Mouse (Mus musculus) heart, embryonic 16.5 days (tissue): Measurements from ENCODE around the gene Rabgef1. TPM values are rescaled to one million over a fixed set of nuclear protein-coding genes. Genes with fewer than 3 reads are reported as not detected.
A peak's percentile ranks its signal among the peaks of the same experiment; 100 is the strongest.
"Not testable (repeated sequence)": the region's sequence is repeated elsewhere in the genome, so short reads cannot be mapped to it uniquely, and the experiment has no call there.

Experiments used
- ATAC-seq: fragments of 200-750 bp; cut with Nextera tagmentation; replicated peaks from 2 replicates; pipeline ENCODE4 v1.8.0; 2017; ENCODE audit warnings: moderate number of reproducible peaks; ENCODE audit not compliant: insufficient read depth, low FRiP score; ENCODE audit errors: extremely low read depth
- H3K27ac ChIP-seq: fragments of 300-500 bp; sonication (generic); 2 replicates; pipeline ENCODE4 v1.5.1; 2014; ENCODE audit warnings: mild to moderate bottlenecking, low read length, control low read depth, moderate library complexity
- H3K27me3 ChIP-seq: fragments of 300-500 bp; sonication (generic); 2 replicates; pipeline ENCODE4 v1.6.1; 2014; ENCODE audit warnings: low read length, mixed read lengths; ENCODE audit not compliant: control insufficient read depth, insufficient read depth
- H3K36me3 ChIP-seq: fragments of 300-500 bp; sonication (generic); 2 replicates; pipeline ENCODE4 v1.6.1; 2014; ENCODE audit not compliant: control insufficient read depth, insufficient read depth
- H3K4me1 ChIP-seq: fragments of 300-500 bp; sonication (generic); 2 replicates; pipeline ENCODE4 v1.6.1; 2014; ENCODE audit warnings: low read length, mixed read lengths; ENCODE audit not compliant: control insufficient read depth, insufficient read depth
- H3K4me2 ChIP-seq: fragments of 300-500 bp; sonication (generic); 2 replicates; pipeline ENCODE4 v1.6.1; 2014; ENCODE audit warnings: low read depth, mild to moderate bottlenecking, control low read depth, low read length
- H3K4me3 ChIP-seq: fragments of 300-500 bp; sonication (generic); 2 replicates; pipeline ENCODE4 v1.5.1; 2014; ENCODE audit warnings: mild to moderate bottlenecking, control low read depth, low read length
- H3K9ac ChIP-seq: fragments of 300-500 bp; sonication (generic); 2 replicates; pipeline ENCODE4 v1.6.1; 2014; ENCODE audit warnings: low read length, control low read depth
- H3K9me3 ChIP-seq: fragments of 300-500 bp; sonication (generic); replicated peaks from 2 replicates; pipeline ENCODE4 v1.6.1; 2016; ENCODE audit warnings: low read length; ENCODE audit not compliant: control insufficient read depth
- WGBS: fragments of 180-500 bp; shearing (Covaris S2); extraction: QIAGEN DNeasy Blood & Tissue Kit; methylation state at CpG from one replicate; pipeline ENCODE4 v1.1.7; 2014; 5-methylcytosine and 5-hydroxymethylcytosine counted together
- polyA plus RNA-seq: library from polyadenylated mRNA; unstranded; fragments of >200 nt; fragmentation: Nextera tagmentation; extraction: Ambion mirVana; gene quantifications from 2 replicates; pipeline ENCODE4 v1.2.1, GENCODE M21; 2015

Gene Rabgef1
- polyA plus RNA-seq, 1 experiment from 2014 or later = 22.0 TPM

DNA sequence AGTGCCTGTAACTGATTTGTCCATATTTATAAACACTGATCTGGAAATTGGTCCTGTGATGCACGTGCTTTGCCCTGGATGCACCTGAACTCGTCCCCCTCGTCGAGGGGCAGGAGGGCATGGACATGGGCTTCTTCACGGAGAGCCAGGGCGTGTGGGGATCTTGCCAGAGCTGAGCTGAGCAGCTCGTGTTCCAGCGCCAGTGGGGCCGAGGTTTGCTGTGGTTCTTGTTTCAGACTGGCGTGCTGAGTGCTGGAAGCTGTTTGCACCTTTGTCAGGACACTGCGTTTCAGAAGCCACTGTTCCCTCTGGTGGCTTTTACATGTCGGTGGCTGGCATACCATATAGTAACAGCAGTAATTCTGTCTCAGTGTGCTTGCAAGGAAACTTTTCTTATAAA is 69.8 kb downstream of the Rabgef1 start:
- Histone ChIP-seq H3K4me3 (no peak overlapping the region), H3K27me3 (no peaks in the 10 kb centered on the region), H3K4me2 (no peak overlapping the region), H3K9ac (no peak overlapping the region), H3K9me3 (no peaks in the 10 kb centered on the region), H3K4me1 (no peaks in the 10 kb centered on the region), H3K27ac (no peak overlapping the region), H3K36me3 (peaks cover 80% of the 10 kb centered on the region)
- 85% methylated on average over 12 of the region's 12 CpGs for WGBS
- no peak for ATAC-seq

DNA sequence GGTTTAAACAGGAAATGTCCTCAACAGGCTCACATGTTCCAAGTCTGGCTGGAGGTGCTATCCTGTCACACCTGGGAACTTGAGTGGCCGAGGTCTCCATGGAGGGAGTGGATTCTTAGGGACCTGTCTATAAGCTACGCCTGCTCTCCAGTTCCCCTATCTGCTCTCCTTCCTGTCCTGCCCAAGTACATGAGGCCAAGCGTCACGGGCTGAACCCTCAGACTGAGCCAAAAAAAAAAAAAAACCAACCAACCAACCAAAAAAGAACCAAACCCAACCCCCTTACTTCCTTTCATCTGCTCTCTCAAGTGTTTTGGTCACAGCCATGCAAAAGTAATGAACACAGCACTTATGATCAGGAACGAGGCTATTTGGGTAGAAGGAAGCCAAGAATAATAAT is 76.2 kb downstream of the Rabgef1 start:
- WGBS = 63% methylated on average over 5 of the region's 5 CpGs

DNA sequence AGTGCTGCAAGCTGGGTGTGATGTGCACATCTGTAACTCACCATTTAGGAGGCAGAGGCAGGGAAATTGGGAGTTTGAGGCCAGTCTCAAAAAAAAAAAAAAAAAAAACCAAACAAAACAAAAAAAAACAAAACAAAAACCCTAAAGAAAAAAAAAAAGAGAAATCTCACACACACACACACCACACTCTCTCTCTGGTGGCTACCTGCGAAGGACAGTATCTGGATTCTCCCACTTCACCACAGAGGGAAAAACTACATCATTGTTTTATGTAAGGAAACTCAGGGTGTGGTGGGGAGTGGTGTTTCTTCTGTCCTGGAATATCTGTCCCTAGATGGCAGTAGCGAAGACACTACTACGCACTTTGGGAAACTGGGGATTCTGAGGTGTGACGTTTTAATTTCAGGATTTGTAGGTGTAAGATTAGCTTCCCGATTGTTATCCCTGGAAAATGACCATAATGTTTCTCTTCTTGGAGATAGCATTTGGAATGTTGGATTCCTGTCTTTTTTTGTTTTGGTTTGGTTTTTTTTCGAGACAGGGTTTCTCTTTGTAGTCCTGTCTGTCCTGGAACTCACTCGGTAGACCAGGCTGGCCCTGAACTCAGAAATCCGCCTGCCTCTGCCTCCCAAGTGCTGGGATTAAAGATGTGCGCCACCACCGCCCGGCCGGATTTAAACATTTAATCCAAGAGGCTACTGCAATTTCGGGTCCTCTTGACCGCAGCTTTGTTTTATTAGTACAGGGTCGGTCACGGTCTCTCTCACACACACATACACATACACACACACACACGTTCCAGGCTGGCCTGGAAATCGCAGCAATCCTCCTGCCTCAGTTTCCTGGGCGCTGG is 82.8 kb downstream of the Rabgef1 start:
- Histone ChIP-seq H3K4me3 (peak overlapping the region; percentile 90), H3K9me3 (no peaks in the 10 kb centered on the region), H3K27me3 (no peaks in the 10 kb centered on the region), H3K4me1 (peaks cover 16% of the 10 kb centered on the region), H3K36me3 (peaks cover 37% of the 10 kb centered on the region), H3K27ac (peak overlapping the region; percentile 93), H3K4me2 (peak overlapping the region; percentile 78), H3K9ac (peak overlapping the region; percentile 96)
- 8% methylated on average over 19 of the region's 19 CpGs for WGBS
- no peak for ATAC-seq

More for the DNA sequence above, 76.2 kb downstream of the Rabgef1 start:
- Histone ChIP-seq H3K4me3 (no peak overlapping the region), H3K27ac (no peak overlapping the region), H3K4me1 (no peaks in the 10 kb centered on the region), H3K27me3 (no peaks in the 10 kb centered on the region), H3K36me3 (peaks cover 87% of the 10 kb centered on the region), H3K9ac (no peak overlapping the region), H3K9me3 (no peaks in the 10 kb centered on the region), H3K4me2 (no peak overlapping the region)
- ATAC-seq = no peak

DNA sequence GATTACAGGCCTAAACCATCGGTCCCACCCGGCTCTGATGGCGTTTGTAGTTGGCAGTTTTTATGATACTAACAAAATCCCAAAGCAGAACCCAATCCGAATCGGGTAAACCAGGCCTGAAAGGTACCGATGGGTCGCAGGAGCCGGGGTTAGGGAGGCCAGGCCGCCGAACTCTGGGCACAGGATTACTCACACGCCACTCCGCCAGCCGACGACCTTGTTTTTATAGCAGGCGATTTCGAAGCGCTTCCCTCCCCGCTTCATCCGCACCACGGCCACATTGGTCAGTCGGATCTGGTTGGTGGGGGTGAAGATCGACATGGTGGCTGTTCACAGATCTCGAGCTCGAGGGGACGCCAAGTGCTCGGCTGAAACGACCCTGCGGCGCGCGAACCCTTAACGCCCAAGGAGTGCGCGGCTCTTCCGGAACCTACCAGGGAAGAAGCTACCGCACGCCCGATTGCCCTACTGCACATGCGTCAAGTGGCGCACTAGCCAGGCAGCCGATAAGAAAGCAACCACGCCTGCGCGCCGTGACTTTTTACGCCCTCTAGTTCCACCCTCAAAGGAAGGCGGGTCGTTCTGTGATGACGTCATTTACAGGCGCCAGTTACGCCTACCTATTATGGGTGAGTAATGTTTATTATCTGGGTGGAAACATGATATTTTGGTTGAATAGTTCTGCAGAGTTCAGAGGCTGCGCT is 83.6 kb downstream of the Rabgef1 start, which contains the start of the genes Sbds and Tyw1:
Gene Sbds, minus strand, starts transcription at position 514 of the 704 bp plus-strand sequence.
Gene Tyw1, plus strand, starts transcription at position 603 of the 704 bp plus-strand sequence.
- Histone ChIP-seq H3K36me3 (peaks cover 30% of the 10 kb centered on the region), H3K9me3 (no peaks in the 10 kb centered on the region), H3K4me3 (peak within 1 kb of the TSS; percentile 90), H3K9ac (peak within 1 kb of the TSS; percentile 96), H3K27me3 (no peaks in the 10 kb centered on the region), H3K4me2 (peak within 1 kb of the TSS; percentile 78), H3K4me1 (peaks cover 16% of the 10 kb centered on the region), H3K27ac (peak within 1 kb of the TSS; percentile 93)
- peak; percentile 90 for ATAC-seq
- WGBS = under 1% methylated on average over 52 of the region's 52 CpGs

DNA sequence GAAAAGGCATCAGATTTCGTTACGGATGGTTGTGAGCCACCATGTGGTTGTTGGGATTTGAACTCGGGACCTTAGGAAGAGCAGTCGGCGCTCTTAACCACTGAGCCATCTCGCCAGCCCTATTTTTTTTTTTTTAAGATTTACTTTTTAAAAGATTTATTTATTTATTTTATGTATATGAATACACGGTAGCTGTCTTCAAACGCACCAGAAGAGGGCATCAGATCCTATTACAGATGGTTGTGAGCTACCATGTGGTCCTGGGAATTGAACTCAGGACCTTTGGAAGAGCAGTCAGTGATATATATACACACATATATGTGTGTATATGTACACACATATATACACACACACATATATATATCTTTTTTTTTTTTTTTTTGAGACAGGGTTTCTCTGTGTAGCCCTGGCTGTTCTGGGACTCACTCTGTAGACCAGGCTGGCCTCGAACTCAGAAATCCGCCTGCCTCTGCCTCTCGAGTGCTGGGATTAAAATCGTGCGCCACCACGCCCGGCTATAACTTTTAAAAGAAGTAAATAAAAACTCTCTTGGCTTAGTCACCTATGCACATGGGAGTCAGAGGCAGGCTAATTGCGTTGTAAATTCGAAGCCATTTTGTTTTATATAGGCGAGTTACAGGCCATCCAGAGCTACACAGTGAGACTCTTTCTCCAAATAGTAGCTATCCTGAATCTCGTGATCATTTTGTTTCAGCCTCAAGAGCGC is 84.4 kb downstream of the Rabgef1 start:
- peak overlapping the region; percentile 53 for H3K9ac ChIP-seq
- H3K4me3 ChIP-seq = peak overlapping the region; percentile 90
- peaks cover 22% of the 10 kb centered on the region for H3K36me3 ChIP-seq
- H3K4me1 ChIP-seq = peaks cover 16% of the 10 kb centered on the region
- not testable (repeated sequence) for H3K9me3 ChIP-seq, ATAC-seq, H3K27me3 ChIP-seq
- H3K4me2 ChIP-seq = peak overlapping the region; percentile 78
- H3K27ac ChIP-seq = peak overlapping the region; percentile 82
- WGBS = 27% methylated on average over 20 of the region's 20 CpGs

DNA sequence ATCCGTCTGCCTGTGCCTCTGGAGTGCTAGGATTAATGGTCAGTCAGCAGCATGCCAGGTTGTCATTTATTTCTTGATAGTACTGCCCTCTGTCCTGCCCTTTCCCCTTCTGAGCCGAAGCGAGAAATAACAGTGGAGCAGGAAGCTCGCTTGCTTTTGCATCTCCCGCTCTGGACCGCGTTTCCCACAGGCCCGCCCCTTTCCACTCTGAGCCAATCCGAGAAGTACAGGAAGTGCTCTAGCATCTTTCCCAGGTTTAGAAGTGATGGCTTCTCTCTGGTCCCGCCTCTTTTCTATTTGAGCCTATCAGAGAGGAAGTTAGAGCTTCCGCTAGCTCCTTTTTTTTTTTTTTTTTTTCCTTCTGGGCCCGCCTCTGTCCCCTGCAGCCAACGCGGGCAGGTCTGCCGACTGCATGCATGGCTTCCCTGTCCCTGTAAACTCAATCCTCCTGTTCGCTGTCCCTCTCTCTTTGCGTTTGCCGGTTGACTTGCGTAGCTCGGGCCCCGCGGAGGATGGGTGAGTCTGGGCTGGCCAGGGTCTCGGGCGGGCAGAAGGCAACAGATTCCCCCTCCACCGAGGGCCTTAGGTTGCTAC is 85.2 kb downstream of the Rabgef1 start:
- Histone ChIP-seq H3K27ac (peak overlapping the region; percentile 82), H3K4me2 (peak overlapping the region; percentile 78), H3K9me3 (no peaks in the 10 kb centered on the region), H3K27me3 (no peaks in the 10 kb centered on the region), H3K4me3 (peak overlapping the region; percentile 65), H3K36me3 (peaks cover 16% of the 10 kb centered on the region), H3K4me1 (peaks cover 16% of the 10 kb centered on the region), H3K9ac (peak overlapping the region; percentile 77)
- ATAC-seq = peak; percentile 93
- WGBS = 0% methylated on average over 25 of the region's 25 CpGs

DNA sequence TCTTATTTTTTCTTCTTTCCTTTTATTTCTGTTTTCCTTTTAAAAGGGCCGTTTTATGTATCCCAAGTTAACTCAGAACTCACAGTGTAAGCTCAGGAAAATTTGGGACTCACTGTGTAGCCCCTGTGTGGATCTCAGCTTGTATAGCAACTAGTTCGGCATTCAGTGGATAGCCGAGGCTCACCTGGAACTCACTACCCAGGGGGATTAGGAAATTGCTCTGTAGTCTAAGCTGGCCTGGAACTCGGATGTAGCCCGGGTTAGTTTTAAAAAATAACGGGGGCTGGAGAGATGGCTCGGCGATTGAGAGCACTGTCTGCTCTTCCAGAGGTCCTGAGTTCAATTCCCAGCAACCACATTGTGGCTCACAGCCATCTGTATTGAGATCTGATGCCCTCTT is 85.7 kb downstream of the Rabgef1 start:
- Histone ChIP-seq H3K4me3 (peak overlapping the region; percentile 65), H3K27me3 (no peaks in the 10 kb centered on the region), H3K9me3 (no peaks in the 10 kb centered on the region), H3K9ac (peak overlapping the region; percentile 77), H3K4me2 (peak overlapping the region; percentile 77), H3K4me1 (peaks cover 16% of the 10 kb centered on the region), H3K27ac (peak overlapping the region; percentile 78), H3K36me3 (peaks cover 11% of the 10 kb centered on the region)
- WGBS = 7% methylated on average over 8 of the region's 8 CpGs
- no peak for ATAC-seq

DNA sequence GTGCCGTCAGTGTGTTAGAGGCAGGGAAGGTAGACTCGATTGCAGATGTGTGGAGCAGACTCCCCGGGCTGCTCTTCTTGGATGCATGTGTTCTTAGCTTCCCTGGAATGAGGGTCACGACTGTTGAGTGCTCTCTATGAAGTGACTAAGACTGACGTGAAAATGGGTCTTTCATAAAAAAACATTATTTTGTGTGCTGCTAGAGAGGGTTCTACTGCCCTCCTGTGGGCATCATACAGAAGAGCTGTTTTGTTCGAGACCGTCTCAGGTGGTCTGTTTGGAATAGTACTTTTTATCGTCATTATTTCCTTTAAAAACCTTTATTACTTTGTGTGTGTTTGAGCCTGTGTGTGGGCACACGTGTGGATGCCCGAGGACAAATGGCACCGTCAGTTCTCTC is 91.9 kb downstream of the Rabgef1 start:
- Histone ChIP-seq H3K9ac (no peak overlapping the region), H3K27me3 (no peaks in the 10 kb centered on the region), H3K4me1 (no peaks in the 10 kb centered on the region), H3K9me3 (no peaks in the 10 kb centered on the region), H3K36me3 (peaks cover 15% of the 10 kb centered on the region), H3K4me3 (no peak overlapping the region), H3K27ac (no peak overlapping the region), H3K4me2 (no peak overlapping the region)
- 76% methylated on average over 11 of the region's 11 CpGs for WGBS
- no peak for ATAC-seq
